Mouse (Mus musculus) megakaryocyte-erythroid progenitor cell, adult 5-6 weeks (primary cell): Measurements from ENCODE around the gene Zfp831. TPM values are rescaled to one million over a fixed set of nuclear protein-coding genes. Genes with fewer than 3 reads are reported as not detected.

ENCODE experiments used
- ATAC-seq: replicated peaks from 2 replicates; pipeline ENCODE4 v1.8.0; 2016; ENCODE audit warnings: mild to moderate bottlenecking, inconsistent platforms; ENCODE audit not compliant: severe bottlenecking, poor library complexity, low FRiP score, low TSS enrichment
- total RNA-seq, 2 experiments: library from RNA; stranded (forward) in 1 of 2; stranded (reverse) in 1 of 2; fragments of 200-1000, 215-1000 nt in 1 of 2; fragments of >200 nt in 1 of 2; fragmentation: Nextera tagmentation in 1 of 2; gene quantifications; 2 replicates each; pipeline ENCODE4 v1.2.3; 2014 to 2017

Gene Zfp831
- total RNA-seq (2014; fragmentation: Nextera tagmentation) (8.0 and 9.4 TPM in 2 replicates), total RNA-seq (2017) (4.0 and 4.7 TPM in 2 replicates)

- no peak for ATAC-seq
Observed at GRCm38 (mm10) chr2:174643448-174644144, at the start of gene Zfp831. TSS of gene Zfp831 (plus strand) at chr2:174643534.

DNA sequence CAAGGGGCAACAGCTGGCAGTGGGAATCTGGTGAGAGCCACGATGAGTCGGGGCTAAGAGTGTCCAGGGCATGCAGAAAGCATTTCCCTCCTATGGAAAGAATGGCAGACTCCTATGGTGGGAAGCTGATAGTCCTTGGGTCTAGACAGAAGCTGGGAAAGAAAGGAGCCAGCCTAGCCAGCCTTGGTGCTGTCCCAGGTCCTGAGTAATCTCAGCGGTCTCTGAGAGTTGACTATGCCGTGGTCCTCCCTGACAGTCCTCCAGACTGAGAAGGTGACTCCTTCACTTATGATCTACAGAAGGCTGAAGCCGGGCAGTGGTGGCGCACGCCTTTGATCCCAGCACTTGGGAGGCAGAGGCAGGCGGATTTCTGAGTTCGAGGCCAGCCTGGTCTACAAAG, 48.4 kb upstream of the Zfp831 start:
- ATAC-seq: peak; percentile 31; the same call in 1 of the 2 replicates

DNA sequence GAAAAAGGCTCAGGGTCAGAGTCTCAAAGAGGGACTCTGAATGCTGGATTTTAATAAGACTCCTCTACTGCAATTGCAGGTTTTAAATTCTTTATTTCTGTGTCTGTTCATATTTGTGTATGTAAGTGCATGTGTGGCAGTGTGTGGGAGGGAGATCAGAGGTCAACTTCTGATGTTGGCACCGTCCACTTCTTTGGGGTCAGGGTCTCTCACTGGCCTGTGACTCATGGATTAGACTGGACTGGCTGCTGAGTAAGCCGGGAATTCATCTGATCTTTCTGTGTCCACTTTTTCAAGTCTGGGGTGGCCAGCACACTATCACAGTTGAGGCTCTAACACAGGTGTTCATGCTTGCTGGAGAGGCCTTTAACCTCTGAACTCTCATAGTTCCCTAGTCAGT, 47.7 kb upstream of the Zfp831 start:
- ATAC-seq: no peak

GRCm38 (mm10) chr2:174596457-174596856, 46.9 kb upstream of the Zfp831 start:
- no peak for ATAC-seq

DNA sequence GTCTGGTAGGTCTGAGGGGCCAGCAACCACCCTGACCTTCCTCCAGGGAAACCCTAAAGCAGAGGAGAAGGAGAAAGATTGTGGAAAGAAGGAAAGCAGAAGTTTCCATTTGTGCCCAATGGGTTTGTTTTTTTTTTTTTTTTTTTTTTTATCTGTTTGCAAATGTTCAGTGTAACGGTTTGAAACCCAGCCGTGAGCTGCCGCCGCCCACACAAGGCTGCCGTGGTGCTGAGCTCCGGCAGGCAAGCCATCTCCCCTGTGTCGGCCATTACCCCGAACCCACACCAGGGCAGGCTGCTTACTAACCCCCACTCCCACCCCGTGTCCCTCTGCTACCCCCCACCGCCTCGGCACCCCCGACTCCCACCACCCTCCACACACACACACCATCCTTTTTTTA, 44.9 kb upstream of the Zfp831 start:
- ATAC-seq: peak; percentile 56

DNA sequence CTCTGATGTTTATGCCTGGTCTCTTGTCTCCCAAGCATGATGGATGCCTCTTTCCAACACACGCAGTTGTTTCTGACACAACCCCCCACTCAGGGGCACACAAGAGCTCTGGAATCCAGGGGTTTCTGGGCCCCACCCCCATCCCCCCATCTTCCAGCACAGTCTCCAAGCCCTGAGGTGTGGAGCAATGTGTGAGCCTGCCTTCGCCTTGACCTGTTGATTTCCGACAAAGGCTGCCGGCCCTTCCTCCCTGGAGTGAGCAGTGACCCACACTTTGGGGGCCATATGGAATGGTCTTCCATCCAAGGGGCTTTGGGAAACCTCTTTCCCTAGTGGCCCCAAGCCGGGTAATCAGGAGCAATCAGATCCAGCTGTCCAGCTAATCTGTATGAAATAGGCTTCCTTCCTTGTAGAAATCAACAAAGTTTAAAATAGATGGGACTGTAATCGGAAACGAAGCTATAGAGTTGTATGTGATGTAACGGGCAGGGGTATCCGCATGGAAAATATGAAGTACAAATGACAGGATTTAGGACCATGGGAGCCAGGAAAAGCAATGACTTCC, 44.2 kb upstream of the Zfp831 start:
- ATAC-seq: no peak

- no peak for ATAC-seq
Observed at GRCm38 (mm10) chr2:174599853-174600271, 43.5 kb upstream of the Zfp831 start.

DNA sequence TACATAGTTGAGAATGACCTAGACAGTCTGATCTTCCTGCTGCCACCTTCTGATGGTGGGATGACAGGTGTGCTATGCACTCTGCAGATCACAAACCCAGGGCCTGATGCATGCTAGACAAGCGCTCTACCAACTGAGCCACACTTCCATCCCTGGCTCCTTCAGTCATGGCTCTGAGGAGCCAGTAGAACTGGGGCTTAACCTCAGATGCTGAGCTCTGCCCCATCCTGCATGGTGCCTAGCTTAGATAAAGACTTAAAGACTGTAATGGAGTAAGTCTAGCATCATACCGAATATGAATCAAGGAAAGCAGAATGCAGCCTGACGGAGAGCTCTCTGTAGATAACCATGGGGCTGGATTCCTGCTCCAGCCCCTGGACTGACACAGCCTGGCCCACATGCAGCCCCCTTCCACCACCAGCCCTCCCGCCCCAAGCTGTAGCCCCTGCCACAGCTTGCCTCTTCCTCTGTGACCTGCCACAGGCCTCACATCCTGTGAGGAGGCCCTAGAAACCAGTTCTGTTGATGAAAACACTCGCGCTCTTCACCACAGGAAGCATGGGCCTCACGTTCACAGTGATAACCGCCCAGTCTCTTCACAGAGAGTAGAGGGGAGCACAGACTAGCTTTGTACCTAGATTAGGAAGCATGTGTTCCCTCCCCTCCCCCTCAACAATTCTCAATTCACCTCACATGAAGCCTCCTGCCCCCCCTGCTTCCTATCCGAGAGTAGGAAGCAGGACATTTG, 41.2 kb upstream of the Zfp831 start:
- peak; percentile 81 for ATAC-seq

DNA sequence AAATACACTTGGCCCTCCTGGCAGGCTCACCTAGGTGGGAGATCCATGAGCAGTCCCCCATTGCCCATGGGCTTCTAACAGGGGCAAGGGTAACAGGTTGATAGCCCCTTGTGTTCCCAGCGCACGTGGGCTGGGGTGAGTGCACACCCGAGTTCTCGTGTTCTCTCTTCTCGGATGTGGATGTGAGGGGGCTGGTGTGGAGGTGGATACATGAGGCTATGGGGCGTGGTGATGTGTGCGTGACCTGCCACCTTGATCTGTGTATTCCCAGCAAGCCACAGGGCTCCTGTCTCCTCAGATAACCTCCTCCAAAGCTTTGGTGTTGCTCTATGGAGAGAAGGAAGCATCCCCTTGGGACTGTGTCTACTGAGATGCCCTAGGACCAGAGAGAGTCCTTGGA, 40.0 kb upstream of the Zfp831 start:
- no peak for ATAC-seq

DNA sequence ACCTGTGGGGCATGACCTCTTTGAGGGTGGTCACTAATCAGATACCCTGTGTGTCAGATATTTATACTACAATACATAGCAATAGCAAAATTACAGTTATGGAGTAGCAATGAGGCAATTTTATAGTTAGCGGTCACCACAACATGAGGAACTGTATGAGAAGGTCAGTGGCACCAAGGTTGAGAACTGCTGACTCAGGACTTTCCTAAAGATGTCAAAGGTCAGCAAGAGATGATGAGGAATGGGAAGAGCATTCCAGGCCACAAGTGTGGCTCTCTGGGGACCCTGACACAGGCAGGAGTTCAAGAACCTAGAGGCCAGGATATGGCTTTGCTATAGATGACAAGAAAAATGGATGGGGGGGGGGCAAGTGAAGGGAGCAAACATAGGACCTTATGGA, 38.3 kb upstream of the Zfp831 start:
- no peak for ATAC-seq

DNA sequence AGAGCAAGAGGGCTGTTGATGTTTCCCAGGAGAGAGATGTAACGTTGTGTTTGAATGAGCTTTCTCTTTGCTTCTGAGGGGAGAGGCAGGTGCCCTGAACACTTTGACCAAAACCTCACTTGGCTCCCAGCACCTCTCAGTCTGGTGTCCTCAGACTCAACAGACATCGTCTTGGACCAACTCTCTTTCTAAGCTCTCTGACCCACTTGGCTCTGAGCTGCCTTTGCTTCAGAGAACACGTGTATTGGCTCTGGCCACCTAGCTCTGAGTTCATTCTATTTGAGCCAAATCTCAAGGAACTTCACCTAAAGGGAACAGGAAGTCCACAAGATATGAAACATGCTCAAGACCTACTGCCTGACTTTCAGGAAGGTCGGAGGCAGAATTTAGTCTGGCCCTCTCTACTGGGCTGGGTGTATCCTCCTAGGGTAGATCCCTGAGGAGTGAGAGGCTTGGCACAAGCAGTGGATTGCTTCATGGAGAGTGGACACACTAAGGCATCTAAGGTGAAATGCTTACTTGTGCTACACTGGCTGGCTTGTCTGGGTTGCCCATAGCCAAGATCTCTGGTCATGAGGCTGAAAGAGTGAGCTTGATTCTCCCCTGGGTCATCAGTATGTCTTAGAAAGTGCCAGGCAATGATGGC, 37.8 kb upstream of the Zfp831 start:
- no peak for ATAC-seq

GRCm38 (mm10) chr2:174606376-174606775, 37.0 kb upstream of the Zfp831 start:
- ATAC-seq: no peak

DNA sequence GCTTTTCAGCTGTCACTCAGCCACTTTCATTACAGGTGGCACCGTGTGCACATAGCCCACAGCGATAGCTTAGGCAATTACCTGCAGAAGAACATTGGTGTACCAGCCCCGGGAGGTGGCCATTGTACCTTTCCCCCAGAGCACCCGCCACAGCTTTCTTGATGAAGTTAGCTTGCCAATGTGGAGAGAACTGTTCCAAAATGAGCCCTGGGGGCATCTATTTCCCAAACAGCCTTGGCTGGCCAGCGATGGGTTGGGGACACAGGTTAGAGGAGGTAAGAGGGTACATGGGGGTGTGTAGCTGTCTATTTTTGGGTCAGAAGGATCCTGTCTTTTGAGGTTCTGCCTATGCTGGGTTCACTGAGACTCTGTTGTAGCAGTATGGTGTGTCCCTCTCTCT, 33.4 kb upstream of the Zfp831 start:
- no peak for ATAC-seq

- ATAC-seq: peak; percentile 66
Observed at GRCm38 (mm10) chr2:174612386-174613063, 30.8 kb upstream of the Zfp831 start.

- ATAC-seq: no peak
Observed at GRCm38 (mm10) chr2:174613221-174613620, 30.1 kb upstream of the Zfp831 start.

- peak; percentile 72 for ATAC-seq
Observed at GRCm38 (mm10) chr2:174613921-174614441, 29.4 kb upstream of the Zfp831 start.

GRCm38 (mm10) chr2:174621881-174622280, 21.5 kb upstream of the Zfp831 start:
- ATAC-seq: peak; percentile 92

DNA sequence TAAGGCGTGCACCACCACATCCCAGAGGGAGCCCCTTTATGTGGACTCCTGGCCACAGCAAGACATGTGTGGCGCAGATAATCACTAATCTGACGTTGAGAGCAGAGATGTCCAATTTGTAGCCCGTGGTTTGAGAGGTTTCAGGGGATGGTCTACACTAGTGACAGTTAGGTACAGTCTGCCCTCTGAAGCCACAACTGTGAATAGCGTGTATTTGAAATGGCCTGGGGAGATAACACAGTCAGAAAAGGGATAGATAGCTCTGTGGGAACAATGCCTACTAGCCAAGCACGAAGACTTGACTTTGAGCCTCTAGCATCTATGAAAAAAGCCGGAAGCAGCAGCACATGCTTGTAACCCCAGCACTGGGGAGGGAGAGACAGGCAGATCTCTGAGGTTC, 18.9 kb upstream of the Zfp831 start:
- peak; percentile 63 for ATAC-seq

- no peak for ATAC-seq
Observed at GRCm38 (mm10) chr2:174627021-174627420, 16.3 kb upstream of the Zfp831 start.
